Mouse (Mus musculus) thymus, adult 2 months (tissue): ENCODE measurements around the gene Shbg.

Experiments
- CTCF ChIP-seq: fragments of 200-500 bp; IDR thresholded peaks from 2 replicates; pipeline ENCODE4 v1.5.1; 2012; ENCODE audit warnings: mild to moderate bottlenecking, control low read depth, low read length, moderate library complexity, borderline replicate concordance; ENCODE audit not compliant: control insufficient read depth, poor library complexity, insufficient read depth; ENCODE audit errors: extremely low read depth
- POLR2A ChIP-seq: fragments of 200-500 bp; IDR thresholded peaks from 2 replicates; pipeline ENCODE4 v1.6.1; 2012; ENCODE audit warnings: mild to moderate bottlenecking, low read length, control low read depth, moderate library complexity; ENCODE audit not compliant: control insufficient read depth, poor library complexity, insufficient read depth; ENCODE audit errors: extremely low read depth

DNA sequence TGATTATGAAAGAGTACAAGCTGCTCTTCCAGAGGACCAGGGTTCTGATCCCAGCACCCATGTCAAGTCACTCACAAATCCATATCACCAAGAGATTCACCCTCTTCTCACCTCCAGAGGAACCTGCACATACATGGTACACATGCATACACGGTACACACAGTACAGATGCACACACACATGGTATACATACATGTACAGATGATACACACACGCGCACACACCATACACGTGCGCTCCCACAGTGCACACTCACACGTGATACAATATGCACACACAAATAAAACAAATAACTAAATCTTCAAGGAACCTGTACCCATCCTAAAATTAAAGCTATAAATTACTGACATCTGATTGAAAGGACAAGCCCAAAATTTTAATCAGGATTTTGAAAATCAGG is 22.9 kb downstream of the Shbg start:
- TF ChIP-seq POLR2A: no peak
- TF ChIP-seq CTCF: no peak
